ENCODE assay signal across 43 mouse cellular contexts in genomic region chr6:136286180-136286579, GRCm38 (mm10). TPM values are rescaled to one million over a fixed set of nuclear protein-coding genes. Genes with fewer than 3 reads are reported as not detected.
"Had no signal": no experiment of that assay in that cellular context is flagged by ENCODE, and none has a peak within 500 bp of the region (broad histone marks: within the 10 kb centered on the region; RNA-seq: fewer than 3 reads in every experiment).

No protein-coding gene starts in this region.

- H3K9ac ChIP-seq: forebrain, postnatal 0 days; heart, embryonic 12.5 days; hindbrain, embryonic 13.5 days; hindbrain, embryonic 15.5 days; kidney, embryonic 15.5 days; limb, embryonic 13.5 days; limb, embryonic 15.5 days; liver, embryonic 12.5 days; liver, embryonic 14.5 days had no signal

- H3K27me3 ChIP-seq: heart, embryonic 12.5 days; hindbrain, embryonic 13.5 days; hindbrain, embryonic 15.5 days; kidney, embryonic 15.5 days; limb, embryonic 13.5 days; limb, embryonic 15.5 days; liver, embryonic 12.5 days had no signal

- H3K4me1 ChIP-seq: heart, embryonic 12.5 days; hindbrain, embryonic 15.5 days; kidney, embryonic 15.5 days; limb, embryonic 13.5 days; limb, embryonic 15.5 days; liver, embryonic 12.5 days had no signal

- H3K9me3 ChIP-seq: heart, embryonic 12.5 days; hindbrain, embryonic 13.5 days; hindbrain, embryonic 15.5 days; kidney, embryonic 15.5 days; limb, embryonic 13.5 days; limb, embryonic 15.5 days; liver, embryonic 12.5 days had no signal

- H3K4me2 ChIP-seq: heart, embryonic 12.5 days; hindbrain, embryonic 13.5 days; hindbrain, embryonic 15.5 days; kidney, embryonic 15.5 days; limb, embryonic 13.5 days; limb, embryonic 15.5 days; liver, embryonic 12.5 days had no signal

- H3K36me3 ChIP-seq: heart, embryonic 12.5 days; hindbrain, embryonic 13.5 days; hindbrain, embryonic 15.5 days; kidney, embryonic 15.5 days; limb, embryonic 13.5 days; limb, embryonic 15.5 days; liver, embryonic 12.5 days had no signal

- DNase-seq: forebrain, postnatal 0 days; gastrocnemius, postnatal 14 days; gastrocnemius, postnatal 36 days; heart, adult 18-20 months; heart, postnatal 10 days; kidney, adult 11 months; kidney, adult 2 months; kidney, adult 9 months; kidney, postnatal 14 days; kidney, postnatal 36 days; layer of hippocampus, adult 9-11 months; layer of hippocampus, postnatal 36 days; left cerebral cortex, postnatal 4 days had no signal

- H3K27ac ChIP-seq: hindbrain, embryonic 13.5 days; hindbrain, embryonic 15.5 days; hindbrain, postnatal 0 days; kidney, embryonic 15.5 days; kidney, postnatal 0 days; limb, embryonic 13.5 days; limb, embryonic 15.5 days; liver, embryonic 12.5 days; liver, embryonic 14.5 days had no signal

- ATAC-seq: forebrain, postnatal 0 days; hindbrain, postnatal 0 days; intestine, embryonic 16.5 days; liver, embryonic 12.5 days had no signal

- H3K4me3 ChIP-seq: heart, embryonic 12.5 days; hindbrain, embryonic 13.5 days; hindbrain, embryonic 15.5 days; kidney, embryonic 15.5 days; limb, embryonic 13.5 days; limb, embryonic 15.5 days; liver, embryonic 12.5 days had no signal

RNA-seq across cellular contexts. Expression of gene Gm8994, which starts 41.2 kb away (rescaled TPM):
- total RNA-seq: gastrocnemius, adult 18-20 months; gastrocnemius, adult 8-10 months; gastrocnemius, postnatal 14 days; gastrocnemius, postnatal 36 days; heart, adult 18-20 months; heart, adult 8-10 months; heart, postnatal 10 days; heart, postnatal 25 days; hematopoietic stem cell, adult 5-6 weeks; hindbrain, postnatal 0 days; layer of hippocampus, adult 18-20 months; layer of hippocampus, adult 8-10 months; layer of hippocampus, postnatal 14 days; layer of hippocampus, postnatal 36 days; left cerebral cortex, adult 18-20 months; left cerebral cortex, postnatal 14 days; left cerebral cortex, postnatal 4 days; liver, adult 2 months had no signal
- polyA plus RNA-seq: forebrain, postnatal 0 days; frontal cortex, adult 2 months; gonadal fat pad, adult 2 months; heart, embryonic 12.5 days; heart, embryonic 14.5 days; heart, embryonic 16.5 days; hindbrain, embryonic 11.5 days; hindbrain, embryonic 13.5 days; hindbrain, embryonic 15.5 days; hindbrain, postnatal 0 days; intestine, embryonic 14.5 days; intestine, embryonic 16.5 days; kidney, adult 2 months; kidney, embryonic 15.5 days; kidney, postnatal 0 days; large intestine, adult 2 months; limb, embryonic 11.5 days; limb, embryonic 15.5 days; liver, adult 2 months; liver, embryonic 12.5 days had no signal
